Mouse (Mus musculus): ENCODE measurements around the gene Camp.
"Not testable (repeated sequence)": the region's sequence is repeated elsewhere in the genome, so short reads cannot be mapped to it uniquely, and the experiment has no call there.

Camp gene

GRCm38 (mm10) chr9:109833088-109833412 lies 16.4 kb downstream of the Camp start:
- no peak for DNase-seq

- DNase-seq: peak; percentile 93
These were observed 16.9 kb downstream of the Camp start, which contains the start of gene Nme6 for GRCm38 (mm10) chr9:109832391-109833087. Gene Nme6, plus strand, starts transcription at chr9:109832749.

GRCm38 (mm10) chr9:109826181-109826580 lies 23.2 kb downstream of the Camp start:
- DNase-seq: no peak

DNA sequence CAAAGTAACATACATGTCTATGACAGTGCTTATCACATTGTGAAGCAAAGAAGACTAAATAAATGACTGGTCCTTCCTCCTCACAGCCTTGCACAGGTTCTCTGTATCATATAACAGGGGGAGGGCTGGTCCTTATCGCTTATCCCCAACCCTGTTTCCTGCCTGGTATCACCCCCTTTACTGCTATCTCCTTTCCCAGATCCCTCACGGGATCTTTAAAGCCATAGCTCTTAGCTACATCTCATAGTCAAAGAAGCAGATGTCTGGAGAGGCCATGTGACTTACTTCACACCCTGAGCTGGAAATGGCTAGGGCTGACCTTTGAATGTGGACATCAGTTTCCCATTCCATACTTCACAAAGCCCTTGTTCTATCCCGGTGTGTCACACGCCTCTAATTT lies 23.7 kb downstream of the Camp start:
- DNase-seq: no peak

GRCm38 (mm10) chr9:109816341-109816740 lies 33.1 kb downstream of the Camp start:
- no peak for DNase-seq

DNA sequence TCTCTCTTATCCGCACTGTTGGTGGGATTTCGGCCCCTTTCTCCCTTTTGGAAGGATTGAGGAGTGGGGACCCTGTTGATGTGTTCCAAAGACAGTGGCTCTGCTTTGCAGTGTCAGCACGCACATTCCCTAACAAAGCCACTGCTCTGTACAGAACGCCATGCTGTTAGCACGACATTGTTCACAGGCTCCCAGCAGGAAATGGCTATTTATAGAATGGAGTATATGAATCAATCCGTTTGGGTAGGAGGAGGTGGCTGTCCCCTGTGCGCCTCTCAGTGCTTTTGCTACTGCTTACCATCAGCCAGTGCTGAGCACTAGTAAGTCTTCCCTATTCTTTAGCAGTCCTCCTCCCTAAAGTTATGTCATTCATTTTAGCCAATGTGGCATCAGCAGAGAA lies 36.0 kb downstream of the Camp start:
- no peak for DNase-seq

DNA sequence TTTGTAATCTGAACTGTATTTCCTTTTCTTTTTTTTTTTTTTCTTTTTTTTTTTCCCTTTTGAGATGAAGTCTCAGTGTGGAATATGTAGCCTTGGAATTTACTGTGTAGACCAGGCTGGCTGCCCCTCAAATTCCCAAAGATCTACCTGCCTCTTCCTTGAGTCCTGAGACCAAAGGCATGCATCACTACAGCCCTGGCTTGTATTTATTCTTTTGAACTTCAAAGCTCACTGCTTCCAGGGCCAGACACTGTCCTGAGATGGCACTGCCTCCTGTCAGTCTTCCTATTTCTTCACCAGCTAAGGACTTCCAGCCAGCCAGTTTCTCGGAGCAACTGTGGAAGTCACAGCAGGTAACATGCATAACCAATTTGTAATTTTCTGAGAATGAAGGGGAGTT lies 37.4 kb downstream of the Camp start, which contains the start of gene Spink8:
TSS of gene Spink8 (plus strand) at position 301 of the 400 bp plus-strand sequence.
- no peak for DNase-seq

GRCm38 (mm10) chr9:109807898-109808297 lies 41.5 kb downstream of the Camp start:
- no peak for DNase-seq

DNA sequence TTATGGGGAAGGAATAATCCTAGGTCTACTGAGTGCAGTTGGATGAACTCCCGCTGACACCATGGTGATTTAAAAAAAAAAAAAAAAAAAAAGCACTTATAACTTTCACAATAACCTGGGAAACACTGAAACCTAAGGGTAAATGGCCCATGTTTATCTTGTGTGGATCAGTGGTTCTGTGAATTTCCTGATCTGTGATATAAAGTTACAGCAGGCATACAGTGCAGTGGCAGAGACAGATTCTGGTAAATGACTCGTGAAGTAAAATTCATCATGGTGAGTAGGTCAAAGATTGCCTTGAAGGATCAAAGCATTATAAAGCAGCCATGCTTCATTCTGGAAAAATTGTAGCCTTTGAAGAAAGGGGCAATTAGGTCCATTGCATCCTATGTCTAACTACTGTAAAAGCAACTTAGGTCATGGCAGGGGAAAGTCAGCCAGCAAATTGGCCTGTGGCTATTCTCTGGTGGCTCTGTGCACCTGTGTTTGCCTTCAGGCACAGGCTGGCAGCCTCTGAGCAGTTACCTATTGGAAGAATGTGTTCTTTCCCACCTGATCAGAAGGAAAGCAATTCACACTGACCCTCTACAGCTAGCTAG lies 42.6 kb downstream of the Camp start:
- DNase-seq: no peak

DNA sequence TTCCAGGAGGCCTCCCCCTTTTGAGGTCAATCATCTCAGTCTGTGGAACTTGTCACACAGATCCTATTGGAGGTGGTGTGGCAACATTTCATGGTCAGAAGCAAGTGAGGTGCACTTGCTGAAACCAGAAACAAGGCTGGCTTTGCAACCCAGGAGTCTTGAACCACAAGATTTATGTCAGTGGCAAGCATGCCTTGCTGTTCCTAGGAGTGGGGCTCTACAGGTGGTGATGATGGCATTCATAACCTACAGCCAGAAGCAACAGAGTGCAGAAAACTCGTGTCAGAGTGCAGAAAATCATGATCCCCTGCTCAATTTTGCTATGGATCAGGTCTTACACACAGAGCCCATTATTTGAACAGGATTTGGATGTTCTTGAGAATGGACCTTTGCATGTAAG lies 43.2 kb downstream of the Camp start:
- no peak for DNase-seq

GRCm38 (mm10) chr9:109805596-109805995 lies 43.8 kb downstream of the Camp start:
- not testable (repeated sequence) for DNase-seq

- DNase-seq: peak; percentile 53
These were observed 51.4 kb downstream of the Camp start for GRCm38 (mm10) chr9:109798051-109798450.

Data from retina, postnatal 1 day (tissue).